Mouse (Mus musculus) embryo, embryonic 11.5 days (tissue): ENCODE measurements at regions not wholly inside any gene's neighbourhood (a gene's known extent, or its start where the extent isn't known, plus 50 kb on each side); places are given as distances from the start of the nearest gene placed in this dataset.

ENCODE experiments used
- DNase-seq: peaks from one replicate; pipeline ENCODE4 v3.0.0-alpha.2; 2012; ENCODE audit warnings: low read depth, low spot score

- DNase-seq: no peak
Measured at GRCm38 (mm10) chr1:183504103-183504841, 86.3 kb downstream of the Hhipl2 start.

GRCm38 (mm10) chr1:183507893-183508292 lies 89.9 kb downstream of the Hhipl2 start:
- DNase-seq: no peak

- DNase-seq: no peak
Measured at GRCm38 (mm10) chr1:183510759-183511158, 92.7 kb downstream of the Hhipl2 start.

DNA sequence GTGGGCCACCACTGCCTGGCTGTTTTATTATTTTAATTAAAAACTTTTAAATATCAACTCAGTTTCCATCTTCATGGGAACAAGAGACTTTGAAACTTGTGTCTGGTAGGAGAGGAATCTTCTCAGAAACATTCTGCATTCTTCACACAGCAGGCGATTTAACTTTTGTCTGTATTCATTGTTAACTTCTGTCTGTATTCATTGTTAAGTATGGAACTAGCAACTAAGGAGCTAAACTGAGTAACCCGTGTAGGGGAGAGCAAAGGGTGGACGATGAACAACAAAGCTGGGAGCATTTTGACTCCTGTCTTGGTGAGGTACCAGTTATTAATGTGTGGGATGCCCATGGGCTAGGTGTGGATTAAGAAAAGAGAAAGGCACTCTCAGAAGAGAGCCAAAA lies 95.9 kb downstream of the Hhipl2 start:
- DNase-seq: no peak

GRCm38 (mm10) chr1:183514281-183514983 lies 96.4 kb downstream of the Hhipl2 start:
- no peak for DNase-seq

GRCm38 (mm10) chr1:183514984-183515287 lies 96.9 kb downstream of the Hhipl2 start:
- no peak for DNase-seq

DNA sequence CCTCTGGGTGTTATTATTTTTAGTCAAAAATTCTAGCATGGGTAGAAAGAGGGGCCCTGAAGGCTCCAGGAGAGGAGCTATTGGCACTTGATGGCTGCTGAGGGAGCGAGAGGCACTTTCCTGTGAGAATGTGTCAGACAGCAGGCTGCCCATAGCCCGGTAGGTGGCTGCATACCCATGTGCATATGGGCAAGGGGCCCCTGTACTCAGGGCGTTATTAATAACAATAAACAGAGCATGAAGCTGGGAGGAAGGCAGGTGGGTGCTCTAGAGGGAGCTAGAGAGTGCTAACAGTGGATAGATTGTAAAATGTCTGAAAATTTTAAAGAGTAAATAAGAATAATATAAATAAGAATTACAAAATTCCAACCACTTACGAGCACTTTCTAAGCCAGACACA lies 98.2 kb downstream of the Hhipl2 start:
- no peak for DNase-seq

DNA sequence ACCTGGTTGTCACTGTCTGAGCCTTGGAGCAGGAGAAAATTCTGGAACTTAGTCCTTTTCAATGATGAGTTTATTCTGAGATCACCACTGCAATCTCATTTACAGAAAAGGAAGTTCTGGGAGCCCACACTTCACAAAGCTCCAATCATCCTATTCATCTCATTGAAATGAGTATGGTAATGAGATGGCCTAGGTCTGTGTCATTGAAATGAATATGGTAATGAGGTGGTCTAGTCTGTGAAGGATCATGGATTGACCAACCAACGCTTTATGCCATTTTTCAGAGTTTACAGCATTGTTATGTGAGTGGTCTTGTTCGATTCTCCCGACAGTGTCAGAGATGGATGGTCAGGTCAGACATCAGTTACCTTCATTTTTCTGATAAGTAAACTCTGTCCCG lies 99.2 kb downstream of the Hhipl2 start:
- no peak for DNase-seq

DNA sequence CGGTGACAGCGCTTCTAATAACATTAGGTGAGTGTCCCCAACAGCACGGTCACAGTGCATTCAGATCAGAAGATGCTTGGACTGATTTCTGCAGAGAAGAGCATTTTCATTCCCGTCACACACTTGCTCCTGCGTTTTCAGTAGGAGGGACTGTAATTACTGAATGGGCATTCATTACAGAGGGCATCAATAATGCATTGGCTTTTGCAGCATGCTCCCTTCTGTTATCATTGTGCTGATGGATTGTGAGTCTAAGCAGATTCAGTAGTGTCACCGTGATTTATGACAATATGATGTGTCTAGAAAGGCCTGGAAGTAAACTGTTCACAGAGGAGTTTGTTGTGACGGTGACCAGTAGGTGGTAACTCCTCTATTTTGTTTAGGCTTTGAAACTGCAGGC lies 103.6 kb downstream of the Hhipl2 start:
- DNase-seq: no peak

DNA sequence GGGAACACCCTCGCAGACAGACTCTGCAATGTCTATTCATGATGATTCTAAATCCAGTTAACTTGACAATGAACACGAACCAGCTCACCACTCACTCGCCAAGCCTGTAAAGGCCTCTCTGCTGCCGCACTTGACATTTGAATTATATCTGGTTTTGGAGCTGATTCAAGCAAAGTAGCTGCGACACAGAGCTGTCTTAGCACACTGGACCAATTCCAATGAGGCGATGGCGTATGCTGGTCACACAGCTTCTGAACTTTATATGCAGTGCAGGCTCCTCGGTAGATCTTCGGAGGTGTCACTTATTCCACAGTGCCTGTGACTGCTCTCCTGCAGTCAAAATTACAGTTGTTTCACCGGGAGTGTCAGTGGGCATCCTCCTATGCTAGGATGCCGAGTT lies 115.4 kb downstream of the Hhipl2 start:
- DNase-seq: no peak

DNA sequence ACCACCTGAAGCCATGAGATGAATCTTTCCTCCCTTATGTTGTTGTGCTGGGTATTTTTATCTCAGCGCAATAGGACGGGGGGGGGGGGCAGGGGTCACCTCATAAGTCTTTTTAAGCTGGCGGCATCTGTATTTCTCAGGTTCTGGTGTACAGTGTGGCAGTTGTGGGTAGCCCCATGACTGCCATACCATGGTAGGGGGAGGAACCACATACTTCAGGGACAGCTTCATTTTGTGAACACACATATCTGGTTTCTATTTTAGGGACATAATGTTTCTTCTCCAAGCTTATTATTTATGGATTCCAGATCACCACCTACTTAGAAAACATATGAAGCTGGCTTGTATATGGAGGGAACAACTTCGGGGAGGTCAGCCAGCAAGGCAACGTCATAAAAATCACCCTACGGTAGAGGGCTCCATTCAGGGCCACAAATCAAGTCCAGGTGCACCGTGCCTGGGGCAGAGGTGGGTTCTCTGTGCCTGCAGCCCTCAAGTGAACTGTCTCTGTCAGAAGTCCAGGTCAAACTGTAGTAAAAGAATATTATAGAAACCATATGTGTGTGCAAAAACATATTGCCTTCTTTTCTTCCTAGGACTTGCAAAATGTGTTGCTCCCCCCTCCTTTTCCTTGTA lies 130.9 kb downstream of the Hhipl2 start:
- DNase-seq: peak; percentile 32

GRCm38 (mm10) chr1:183552617-183553016 lies 134.6 kb downstream of the Hhipl2 start:
- DNase-seq: no peak

- DNase-seq: no peak
Measured at GRCm38 (mm10) chr1:183553219-183553618, 135.2 kb downstream of the Hhipl2 start.

DNA sequence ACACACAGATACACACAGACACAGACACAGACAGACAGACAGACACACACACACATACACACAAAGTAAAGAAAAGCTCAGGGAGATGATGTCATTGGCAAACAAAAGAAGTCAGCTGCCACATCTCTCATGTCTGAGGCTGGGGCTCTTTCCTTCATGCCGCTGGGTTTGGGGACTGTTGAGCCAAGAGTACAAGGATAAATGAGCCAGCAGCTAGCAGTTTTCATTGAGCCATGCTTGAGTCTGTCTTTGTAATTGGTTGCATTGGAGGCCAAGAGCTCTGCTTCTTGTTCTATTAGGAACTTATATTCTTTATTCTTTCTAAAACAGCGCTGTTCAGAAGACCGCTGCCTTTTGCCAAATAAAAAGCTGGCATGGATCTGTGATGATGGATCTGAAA lies 144.8 kb downstream of the Hhipl2 start:
- no peak for DNase-seq

- DNase-seq: no peak
Measured at GRCm38 (mm10) chr1:183573621-183574585, 155.9 kb downstream of the Hhipl2 start.

GRCm38 (mm10) chr1:183584861-183585260 lies 166.8 kb downstream of the Hhipl2 start:
- no peak for DNase-seq

DNA sequence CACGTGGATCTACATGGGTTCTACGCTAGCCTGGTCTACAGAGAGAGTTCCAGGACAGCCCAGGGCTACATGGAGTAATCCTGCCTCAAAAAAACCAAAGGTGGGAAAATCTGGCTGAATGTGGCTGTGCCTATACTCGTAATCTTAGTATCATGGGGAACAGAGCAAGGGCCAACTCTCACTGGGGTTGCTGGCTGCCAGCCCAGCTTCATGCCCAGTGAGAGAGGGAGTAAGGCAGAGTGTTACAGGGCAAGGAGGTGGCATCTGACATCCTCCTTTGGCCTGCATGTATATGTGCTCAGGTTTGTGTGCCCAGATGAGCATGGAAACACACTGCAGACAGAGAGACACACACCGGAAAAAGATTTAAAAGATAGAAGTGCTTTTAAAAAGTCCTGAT lies 168.4 kb downstream of the Hhipl2 start:
- DNase-seq: no peak

GRCm38 (mm10) chr1:183595306-183595705 lies 177.3 kb downstream of the Hhipl2 start:
- no peak for DNase-seq

DNA sequence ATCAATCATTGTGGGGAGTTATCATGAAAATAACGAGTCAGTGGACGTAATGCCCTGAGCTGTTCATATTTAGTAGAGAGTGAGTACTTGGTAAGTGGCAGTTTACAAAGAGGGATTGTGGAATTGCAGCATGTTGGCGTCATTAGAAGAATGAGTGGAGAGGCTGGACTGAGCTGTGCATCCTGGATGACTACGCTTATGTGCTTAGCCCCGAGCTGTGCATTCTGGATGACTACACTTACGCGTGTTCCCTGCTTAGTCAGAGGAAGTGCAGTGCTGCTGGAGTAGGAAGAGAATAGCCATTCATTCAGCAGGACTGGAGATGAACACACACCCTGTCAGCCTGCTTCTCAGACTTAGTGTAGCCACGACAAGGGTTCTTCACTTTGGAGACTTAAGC lies 182.5 kb downstream of the Hhipl2 start:
- DNase-seq: no peak

- peak; percentile 4 for DNase-seq
Measured at GRCm38 (mm10) chr1:183611966-183612694, 194.1 kb downstream of the Hhipl2 start.

- DNase-seq: no peak
Measured at GRCm38 (mm10) chr1:183619451-183620059, 201.5 kb downstream of the Hhipl2 start.
